Mouse (Mus musculus): ENCODE measurements around the gene Masp2. TPM values are rescaled to one million over a fixed set of nuclear protein-coding genes. Genes with fewer than 3 reads are reported as not detected.
A peak's percentile ranks its signal among the peaks of the same experiment; 100 is the strongest.

The Masp2 gene
- polyA plus RNA-seq, 1 experiment, result 0.16 TPM

GRCm38 (mm10) chr4:148656691-148657258, 54.4 kb downstream of the Masp2 start:
- no peaks in the 10 kb centered on the region for H3K27me3 ChIP-seq (ENCODE audit: control insufficient read depth, insufficient read depth, low read length)
- 24% methylated on average over 15 of the region's 15 CpGs for WGBS
- H3K36me3 ChIP-seq (ENCODE audit: control insufficient read depth, insufficient read depth, low read length), result no peaks in the 10 kb centered on the region
- no peak for TF ChIP-seq POLR2A (IDR thresholded peaks at IDR 0.05; ENCODE audit: low read depth, low read length)
- no peak for TF ChIP-seq CTCF (IDR thresholded peaks at IDR 0.05; ENCODE audit: extremely low read depth, insufficient read length, insufficient replicate concordance, low read depth, low read length)
- no peak overlapping the region for H3K4me3 ChIP-seq (ENCODE audit: low read depth, low read length)
- H3K4me1 ChIP-seq (ENCODE audit: control insufficient read depth, insufficient read depth, insufficient read length, low read length), result no peaks in the 10 kb centered on the region; the same call in 1 of the 2 replicates
- no peak overlapping the region for H3K27ac ChIP-seq (ENCODE audit: insufficient read depth, low read depth, low read length)

GRCm38 (mm10) chr4:148657776-148658175, 55.4 kb downstream of the Masp2 start:
- Histone ChIP-seq H3K4me1 (ENCODE audit: control insufficient read depth, insufficient read depth, insufficient read length, low read length) (peaks cover 4% of the 10 kb centered on the region), H3K36me3 (ENCODE audit: control insufficient read depth, insufficient read depth, low read length) (no peaks in the 10 kb centered on the region), H3K4me3 (ENCODE audit: low read depth, low read length) (no peak overlapping the region), H3K27me3 (ENCODE audit: control insufficient read depth, insufficient read depth, low read length) (no peaks in the 10 kb centered on the region), H3K27ac (ENCODE audit: insufficient read depth, low read depth, low read length) (no peak overlapping the region)
- 82% methylated on average over 13 of the region's 13 CpGs for WGBS
- TF ChIP-seq CTCF (IDR thresholded peaks at IDR 0.05; ENCODE audit: extremely low read depth, insufficient read length, insufficient replicate concordance, low read depth, low read length), result no peak
- no peak for TF ChIP-seq POLR2A (IDR thresholded peaks at IDR 0.05; ENCODE audit: low read depth, low read length)

- H3K4me1 ChIP-seq (ENCODE audit: control insufficient read depth, insufficient read depth, insufficient read length, low read length), result peaks cover 12% of the 10 kb centered on the region
- WGBS, result 78% methylated on average over 3 of the region's 3 CpGs
- TF ChIP-seq POLR2A (IDR thresholded peaks at IDR 0.05; ENCODE audit: low read depth, low read length) (no peak), CTCF (IDR thresholded peaks at IDR 0.05; ENCODE audit: extremely low read depth, insufficient read length, insufficient replicate concordance, low read depth, low read length) (no peak)
Measured at GRCm38 (mm10) chr4:148660174-148660573, 57.8 kb downstream of the Masp2 start.

DNA sequence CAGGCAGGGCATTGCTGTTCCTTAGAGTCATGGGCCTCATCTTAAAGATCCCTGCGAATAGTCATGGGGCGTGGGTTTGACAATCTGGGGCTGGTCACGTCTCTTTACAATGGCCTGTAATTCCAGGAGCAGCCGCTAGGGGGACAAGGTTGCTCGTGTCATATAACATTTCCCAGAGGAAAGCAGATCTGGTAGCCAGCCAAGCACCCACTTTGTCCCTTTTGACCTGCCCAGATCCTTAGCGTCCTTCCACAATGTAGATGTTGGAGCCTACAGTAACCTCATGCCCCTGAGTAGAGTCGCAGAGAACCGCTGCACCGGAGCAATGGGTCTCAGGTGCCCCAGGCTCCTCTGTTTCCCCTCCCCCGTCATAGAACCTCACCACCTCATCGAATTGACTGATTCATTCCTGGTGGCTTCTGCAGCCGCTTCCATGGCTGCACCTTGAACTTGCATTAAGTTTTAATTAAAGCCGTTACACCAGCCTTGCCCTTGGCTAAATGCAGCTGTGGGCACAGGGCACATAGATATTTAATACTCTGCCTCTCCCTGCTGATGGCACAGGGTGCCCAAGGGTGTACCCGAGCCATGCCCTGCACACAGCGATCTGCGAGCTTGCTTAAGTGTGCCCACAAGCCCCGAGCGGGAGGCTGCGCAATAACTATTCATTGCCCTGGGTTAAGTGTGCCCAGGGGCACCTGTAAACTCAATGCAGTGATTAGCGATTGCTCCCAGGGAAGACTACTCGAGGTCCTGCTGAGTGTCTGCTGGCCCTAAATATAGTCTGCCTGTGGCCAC, 60.0 kb downstream of the Masp2 start:
- 14% methylated on average over 21 of the region's 21 CpGs for WGBS
- Histone ChIP-seq H3K4me3 (ENCODE audit: low read depth, low read length) (peak overlapping the region; percentile 34), H3K27me3 (ENCODE audit: control insufficient read depth, insufficient read depth, low read length) (no peaks in the 10 kb centered on the region), H3K27ac (ENCODE audit: insufficient read depth, low read depth, low read length) (no peak overlapping the region), H3K4me1 (ENCODE audit: control insufficient read depth, insufficient read depth, insufficient read length, low read length) (peaks cover 12% of the 10 kb centered on the region), H3K36me3 (ENCODE audit: control insufficient read depth, insufficient read depth, low read length) (no peaks in the 10 kb centered on the region)
- TF ChIP-seq CTCF (IDR thresholded peaks at IDR 0.05; ENCODE audit: extremely low read depth, insufficient read length, insufficient replicate concordance, low read depth, low read length) (peak; percentile 76; the same call in 1 of the 2 replicates), POLR2A (IDR thresholded peaks at IDR 0.05; ENCODE audit: low read depth, low read length) (no peak)

More at GRCm38 (mm10) chr4:148660174-148660573, 57.8 kb downstream of the Masp2 start:
- Histone ChIP-seq H3K27ac (ENCODE audit: insufficient read depth, low read depth, low read length) (no peak overlapping the region), H3K27me3 (ENCODE audit: control insufficient read depth, insufficient read depth, low read length) (no peaks in the 10 kb centered on the region), H3K36me3 (ENCODE audit: control insufficient read depth, insufficient read depth, low read length) (no peaks in the 10 kb centered on the region), H3K4me3 (ENCODE audit: low read depth, low read length) (no peak overlapping the region)

DNA sequence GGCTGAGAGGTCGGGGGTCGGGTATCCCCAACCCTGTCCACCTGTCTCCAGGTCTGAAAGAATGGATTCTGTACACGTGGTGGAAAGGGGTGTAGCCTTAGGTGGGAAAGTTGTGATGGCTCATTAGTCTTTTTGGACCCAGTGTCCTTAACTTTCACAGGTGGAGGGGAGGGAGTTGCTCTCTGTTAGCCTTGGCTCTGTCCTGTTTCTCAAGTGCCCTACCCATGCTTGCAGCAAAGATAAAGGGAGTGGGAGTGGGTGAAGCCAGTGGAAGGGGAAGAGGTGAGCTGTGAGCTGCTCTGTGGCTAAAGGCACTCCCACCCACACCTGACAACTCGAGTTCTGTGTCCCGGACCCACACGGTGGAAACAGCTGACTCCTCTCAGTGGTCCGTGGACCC, 61.0 kb downstream of the Masp2 start:
- Histone ChIP-seq H3K4me1 (ENCODE audit: control insufficient read depth, insufficient read depth, insufficient read length, low read length) (peaks cover 12% of the 10 kb centered on the region), H3K4me3 (ENCODE audit: low read depth, low read length) (no peak overlapping the region), H3K27ac (ENCODE audit: insufficient read depth, low read depth, low read length) (no peak overlapping the region), H3K36me3 (ENCODE audit: control insufficient read depth, insufficient read depth, low read length) (no peaks in the 10 kb centered on the region), H3K27me3 (ENCODE audit: control insufficient read depth, insufficient read depth, low read length) (no peaks in the 10 kb centered on the region)
- TF ChIP-seq CTCF (IDR thresholded peaks at IDR 0.05; ENCODE audit: extremely low read depth, insufficient read length, insufficient replicate concordance, low read depth, low read length), result no peak
- no peak for TF ChIP-seq POLR2A (IDR thresholded peaks at IDR 0.05; ENCODE audit: low read depth, low read length)
- WGBS, result 23% methylated on average over 7 of the region's 7 CpGs

DNA sequence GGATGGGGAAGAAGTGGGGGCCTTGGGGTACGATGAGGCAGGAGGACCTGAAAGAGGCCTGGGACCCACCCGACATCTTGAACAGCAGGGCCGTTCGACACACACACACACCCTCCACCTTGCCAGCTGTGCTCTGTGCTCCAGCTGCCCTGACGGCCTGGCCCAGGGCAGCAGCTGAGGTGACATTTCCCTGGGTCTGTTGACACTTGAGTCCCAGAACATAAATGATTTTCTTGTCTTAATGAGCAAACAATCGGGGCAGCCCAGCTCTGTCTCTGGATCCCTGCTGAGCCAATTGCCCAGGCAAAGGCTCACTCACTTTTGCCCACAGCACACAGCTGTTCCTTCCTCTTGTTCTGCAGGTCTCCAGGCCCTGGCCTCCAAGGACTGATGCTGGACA, 61.7 kb downstream of the Masp2 start:
- no peaks in the 10 kb centered on the region for H3K36me3 ChIP-seq (ENCODE audit: control insufficient read depth, insufficient read depth, low read length)
- 24% methylated on average over 6 of the region's 6 CpGs for WGBS
- no peaks in the 10 kb centered on the region for H3K27me3 ChIP-seq (ENCODE audit: control insufficient read depth, insufficient read depth, low read length)
- H3K27ac ChIP-seq (ENCODE audit: insufficient read depth, low read depth, low read length), result no peak overlapping the region
- H3K4me3 ChIP-seq (ENCODE audit: low read depth, low read length), result no peak overlapping the region
- H3K4me1 ChIP-seq (ENCODE audit: control insufficient read depth, insufficient read depth, insufficient read length, low read length), result peaks cover 12% of the 10 kb centered on the region
- TF ChIP-seq POLR2A (IDR thresholded peaks at IDR 0.05; ENCODE audit: low read depth, low read length) (no peak), CTCF (IDR thresholded peaks at IDR 0.05; ENCODE audit: extremely low read depth, insufficient read length, insufficient replicate concordance, low read depth, low read length) (0 out of 2 replicates have a peak, but pooled peaks have one; percentile 6)

Other genes with a start within 250 kb of the Masp2 start
- gene Ubiad1, start 157.8 kb upstream of the Masp2 start, polyA plus RNA-seq (2012; rRNA removed), result 8.5 and 10.5 TPM in 2 replicates
- 7.6 and 16.0 TPM in 2 replicates for gene Mtor, start 153.9 kb upstream of the Masp2 start, polyA plus RNA-seq (2012; rRNA removed)
- gene Angptl7, start 102.1 kb upstream of the Masp2 start, polyA plus RNA-seq (2012; rRNA removed), result 0.33 TPM in 1 of 2 replicates, not detected in the other
- 8.6 and 11.3 TPM in 2 replicates for gene Exosc10, start 44.1 kb upstream of the Masp2 start, polyA plus RNA-seq (2012; rRNA removed)
- 42.6 and 44.5 TPM in 2 replicates for gene Srm, start 11.1 kb upstream of the Masp2 start, polyA plus RNA-seq (2012; rRNA removed)
- gene Tardbp, start 24.5 kb downstream of the Masp2 start, polyA plus RNA-seq (2012; rRNA removed), result 6.7 and 7.7 TPM in 2 replicates
- gene Gm572, start 40.8 kb downstream of the Masp2 start, polyA plus RNA-seq (2012; rRNA removed), result 0.08 TPM in 1 of 2 replicates, not detected in the other
- 46.4 and 120 TPM in 2 replicates for gene Casz1, start 201.9 kb downstream of the Masp2 start, polyA plus RNA-seq (2012; rRNA removed)

Measured in small intestine, adult 2 months (tissue).